Mouse (Mus musculus): ENCODE measurements around the gene Prkag2.

Prkag2 gene

DNA sequence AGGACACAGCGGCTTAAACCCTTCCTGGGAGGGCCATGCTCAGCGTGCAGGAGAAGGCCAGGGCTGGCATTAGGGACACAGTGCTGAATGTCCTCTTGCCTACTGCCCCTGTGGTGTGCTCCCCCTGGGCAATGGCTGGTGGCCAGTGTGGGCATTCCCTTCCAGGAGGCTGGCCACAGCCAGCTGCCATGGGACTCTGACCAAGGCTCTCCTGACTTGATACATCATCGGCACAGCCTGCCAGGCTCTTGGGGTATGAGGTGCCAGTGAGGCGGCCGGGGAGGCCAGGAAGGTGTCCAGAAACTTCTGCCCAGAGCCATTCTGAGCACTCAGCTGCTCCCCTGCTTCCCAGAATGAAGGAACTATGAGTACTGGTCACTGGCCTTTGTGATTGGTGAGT is 139.7 kb downstream of the Prkag2 start:
- DNase-seq: peak; percentile 74

GRCm38 (mm10) chr5:24959758-24960157 is 140.7 kb downstream of the Prkag2 start:
- DNase-seq: no peak

DNA sequence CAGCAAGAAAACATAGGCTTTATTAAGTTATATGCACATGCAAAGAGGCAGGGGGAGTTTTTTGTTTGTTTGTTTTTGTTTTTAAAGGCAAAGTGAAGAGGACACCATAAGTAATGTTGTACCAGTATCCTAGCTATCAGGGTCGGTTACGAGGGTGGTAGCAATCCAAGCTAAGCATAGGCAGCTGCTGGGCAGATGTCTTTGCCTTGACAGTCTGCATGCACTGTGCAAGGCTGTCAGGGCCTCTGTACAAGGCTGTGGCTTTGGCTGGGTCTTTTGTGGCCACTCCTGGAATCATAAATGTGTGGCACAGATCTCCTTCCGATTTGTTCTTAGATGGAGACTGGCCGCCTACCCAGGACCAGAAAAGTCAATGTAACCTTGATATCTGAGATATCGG is 141.8 kb downstream of the Prkag2 start:
- DNase-seq: no peak

DNA sequence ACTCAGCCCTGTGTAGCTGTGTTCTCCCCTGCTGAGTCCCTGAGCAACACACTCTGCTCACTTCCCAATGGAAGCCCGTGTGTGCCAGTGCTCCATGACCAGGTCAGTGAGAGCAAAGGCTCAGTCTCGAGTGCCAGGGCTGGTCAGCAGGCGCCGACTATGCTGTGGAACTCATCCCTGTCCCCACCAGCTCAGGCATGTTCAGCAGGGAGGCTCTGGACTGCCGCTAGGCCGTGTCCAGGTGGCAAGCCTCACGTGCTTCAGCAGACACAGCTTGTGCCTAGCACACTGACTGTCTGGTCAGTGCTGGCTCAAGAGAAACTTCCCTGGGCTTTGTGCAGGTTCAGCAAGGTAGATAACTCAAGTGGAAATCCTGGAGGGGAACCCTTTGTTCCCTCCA is 143.6 kb downstream of the Prkag2 start:
- peak; percentile 45 for DNase-seq

DNA sequence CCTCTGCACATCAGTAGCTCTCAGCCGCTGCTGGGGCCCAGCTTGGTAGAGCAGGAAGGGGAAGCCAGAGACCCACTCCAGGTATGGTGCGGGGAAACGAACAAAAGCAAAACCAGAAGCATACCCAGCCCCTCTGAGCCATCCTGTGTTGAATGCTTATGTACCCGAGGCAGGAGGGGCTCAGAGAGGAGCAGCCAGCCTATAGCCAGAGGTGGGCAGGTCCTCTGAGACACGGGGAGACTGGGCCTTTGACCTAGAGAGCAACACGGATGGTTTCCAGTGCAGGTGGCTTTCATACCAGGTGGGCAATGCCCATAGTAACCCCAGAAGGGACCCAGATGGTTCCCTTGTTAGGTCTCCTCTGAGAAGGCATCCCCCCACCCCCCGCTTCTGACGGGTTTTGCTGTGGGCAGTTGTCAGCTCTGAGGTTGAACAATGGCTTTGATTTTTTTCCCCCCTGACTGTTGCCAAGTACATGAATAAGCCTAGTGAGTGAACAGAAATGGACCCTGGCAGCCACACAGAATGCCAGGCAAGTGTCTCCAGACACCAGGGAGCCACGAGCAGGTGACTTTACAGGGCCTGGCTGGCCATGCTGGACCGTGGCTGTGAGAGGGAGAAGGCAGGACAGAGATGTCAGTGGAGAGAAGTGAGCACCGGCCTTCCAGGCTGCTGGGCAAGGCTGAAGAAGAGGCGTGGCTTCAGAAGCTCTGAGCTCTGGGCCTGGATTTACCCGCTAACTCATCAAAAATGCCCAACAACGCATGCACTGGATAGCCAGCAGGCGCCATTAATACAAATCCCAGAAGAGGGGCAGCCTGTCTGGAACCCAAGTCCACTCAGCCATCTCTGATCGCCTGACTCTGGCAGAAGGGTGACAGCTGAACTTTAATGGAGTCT is 147.3 kb downstream of the Prkag2 start:
- peak; percentile 67 for DNase-seq

GRCm38 (mm10) chr5:24952212-24952611 is 148.2 kb downstream of the Prkag2 start:
- no peak for DNase-seq

DNA sequence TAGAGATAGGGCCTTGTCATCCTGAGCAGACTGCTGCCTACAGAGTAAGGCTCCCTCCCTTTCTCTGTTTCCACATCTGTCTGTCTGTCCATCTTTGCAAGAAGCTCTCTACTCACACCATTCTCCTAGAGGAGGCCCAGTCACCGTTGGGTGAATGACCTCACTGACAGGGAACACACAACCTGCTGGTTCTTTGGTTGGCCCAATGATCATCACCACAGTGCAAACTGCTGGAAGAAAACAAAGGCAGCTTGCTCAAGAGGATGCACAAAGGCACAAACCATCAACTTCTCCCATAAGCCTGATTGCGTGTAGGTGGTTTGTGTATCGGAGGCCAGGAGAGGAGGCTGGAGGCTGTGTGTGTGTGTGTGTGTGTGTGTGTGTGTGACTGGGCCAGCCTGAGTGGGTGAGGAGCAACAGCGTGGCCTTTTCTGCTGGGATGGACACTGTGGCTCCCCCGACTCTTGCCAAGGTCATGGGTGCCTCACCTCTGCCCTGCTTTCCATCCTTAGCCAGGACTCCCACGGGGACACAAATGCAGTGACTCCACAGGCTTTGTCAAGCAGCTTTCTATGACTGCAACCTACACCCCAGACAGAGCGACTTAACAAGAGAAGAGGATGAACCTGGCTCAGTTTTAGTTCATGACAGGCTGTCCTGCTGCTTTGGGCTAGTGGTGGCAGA is 149.4 kb downstream of the Prkag2 start:
- DNase-seq: no peak

GRCm38 (mm10) chr5:24950039-24950438 is 150.4 kb downstream of the Prkag2 start:
- no peak for DNase-seq

GRCm38 (mm10) chr5:24938046-24938822 is 162.2 kb downstream of the Prkag2 start:
- peak; percentile 53 for DNase-seq

DNA sequence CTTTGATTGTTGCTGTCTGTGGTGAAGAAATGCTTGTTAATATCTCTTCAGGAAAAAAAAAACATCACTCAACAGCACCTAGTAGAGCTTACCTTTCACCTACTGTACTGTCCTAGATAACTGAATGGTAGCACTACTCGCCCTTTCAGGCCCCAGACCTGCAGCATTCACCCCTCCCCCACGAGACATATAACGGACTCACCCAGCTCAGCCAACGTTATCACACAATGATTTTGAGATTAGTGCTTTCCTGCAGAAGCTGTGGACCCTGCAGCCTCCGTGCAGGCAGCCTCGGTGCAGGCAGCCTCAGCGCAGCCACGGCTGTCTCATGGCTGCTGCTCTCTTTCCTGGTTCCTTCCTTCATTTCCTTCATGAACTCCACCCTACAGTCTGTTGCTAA is 164.0 kb downstream of the Prkag2 start:
- DNase-seq: no peak

DNA sequence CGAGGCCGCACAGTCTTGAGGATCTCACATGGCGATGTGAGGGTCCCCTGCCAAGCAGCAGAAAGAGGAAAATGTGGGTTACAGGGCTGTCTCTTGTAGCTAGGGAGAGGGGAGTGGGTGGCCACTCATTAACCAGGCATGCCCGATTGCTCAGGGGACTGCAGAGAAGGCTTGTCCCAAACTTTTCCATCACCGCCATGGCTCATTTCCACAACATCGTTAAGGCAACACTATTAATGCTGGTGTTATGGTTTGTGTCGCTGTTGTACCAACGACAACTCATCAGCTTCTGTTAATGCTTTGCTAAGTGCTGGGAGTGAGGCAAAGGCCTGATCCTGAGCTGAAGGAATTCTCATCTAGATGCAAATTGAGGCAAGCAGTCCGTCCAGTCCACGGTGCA is 165.0 kb downstream of the Prkag2 start:
- DNase-seq: no peak

DNA sequence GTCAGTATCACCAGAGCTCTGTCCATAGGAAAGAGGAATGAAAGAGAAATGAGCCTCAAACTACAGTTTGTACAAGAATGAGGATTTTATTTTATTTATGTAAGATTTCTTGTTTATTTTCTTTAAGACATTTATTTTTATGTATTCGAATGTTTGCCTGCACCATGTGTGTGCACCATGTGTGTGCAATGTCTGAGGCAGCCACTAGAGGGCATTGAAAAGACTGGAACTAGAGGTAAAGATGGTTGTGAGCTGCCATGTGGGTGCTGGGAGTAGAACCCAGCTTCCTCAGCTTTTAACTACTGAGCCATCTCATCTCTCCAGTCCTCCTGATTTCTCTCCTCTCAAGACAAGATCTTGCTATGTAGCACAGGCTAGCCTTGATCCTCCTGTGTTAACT is 166.7 kb downstream of the Prkag2 start:
- DNase-seq: no peak

- DNase-seq: no peak
Measured at GRCm38 (mm10) chr5:24931578-24932185, 168.8 kb downstream of the Prkag2 start.

- no peak for DNase-seq
Measured at GRCm38 (mm10) chr5:24930831-24931577, 169.4 kb downstream of the Prkag2 start.

DNA sequence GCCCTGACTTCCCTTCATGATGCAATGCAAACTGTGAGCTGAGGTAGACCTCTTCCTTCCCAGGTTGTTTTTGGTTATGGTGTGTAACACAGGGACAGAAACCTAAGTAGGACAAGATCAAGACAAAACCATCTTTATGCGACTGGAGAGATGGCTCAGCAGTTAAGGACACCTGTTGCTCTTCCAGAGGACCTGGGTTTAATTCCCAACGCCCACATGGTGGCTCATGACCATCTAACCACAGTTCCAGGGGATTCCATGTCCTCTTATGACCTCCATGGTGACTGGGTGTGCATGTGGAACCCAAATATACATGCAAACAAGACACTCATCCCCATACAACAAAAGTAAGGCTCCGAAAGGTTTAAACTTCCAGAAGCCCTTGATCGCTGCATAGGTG is 171.6 kb downstream of the Prkag2 start:
- no peak for DNase-seq

- DNase-seq: no peak
Measured at GRCm38 (mm10) chr5:24927706-24928105, 172.7 kb downstream of the Prkag2 start.

DNA sequence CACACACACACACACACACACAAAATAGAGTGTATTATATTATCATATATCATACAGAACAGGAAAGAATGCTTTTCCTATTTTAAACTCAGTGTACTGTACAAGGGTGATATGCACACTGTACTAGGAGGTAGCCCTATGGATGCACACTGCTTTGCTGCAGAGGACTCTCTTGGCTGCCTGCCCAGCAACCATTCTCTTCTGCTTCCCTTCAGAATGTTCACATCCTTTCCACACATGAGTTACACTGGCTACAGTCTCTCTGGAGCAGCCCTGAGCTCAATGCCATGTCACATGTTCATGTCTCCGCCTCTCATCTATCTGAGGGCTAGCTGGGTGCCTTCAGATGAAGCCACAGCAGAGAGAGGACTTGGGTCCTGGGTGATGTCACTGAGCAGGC is 181.3 kb downstream of the Prkag2 start:
- no peak for DNase-seq

- DNase-seq: peak; percentile 68
Measured at GRCm38 (mm10) chr5:24916511-24916910, 183.9 kb downstream of the Prkag2 start.

- DNase-seq: no peak
Measured at GRCm38 (mm10) chr5:24915119-24915518, 185.3 kb downstream of the Prkag2 start.

GRCm38 (mm10) chr5:24913656-24914055 is 186.8 kb downstream of the Prkag2 start:
- DNase-seq: no peak

DNA sequence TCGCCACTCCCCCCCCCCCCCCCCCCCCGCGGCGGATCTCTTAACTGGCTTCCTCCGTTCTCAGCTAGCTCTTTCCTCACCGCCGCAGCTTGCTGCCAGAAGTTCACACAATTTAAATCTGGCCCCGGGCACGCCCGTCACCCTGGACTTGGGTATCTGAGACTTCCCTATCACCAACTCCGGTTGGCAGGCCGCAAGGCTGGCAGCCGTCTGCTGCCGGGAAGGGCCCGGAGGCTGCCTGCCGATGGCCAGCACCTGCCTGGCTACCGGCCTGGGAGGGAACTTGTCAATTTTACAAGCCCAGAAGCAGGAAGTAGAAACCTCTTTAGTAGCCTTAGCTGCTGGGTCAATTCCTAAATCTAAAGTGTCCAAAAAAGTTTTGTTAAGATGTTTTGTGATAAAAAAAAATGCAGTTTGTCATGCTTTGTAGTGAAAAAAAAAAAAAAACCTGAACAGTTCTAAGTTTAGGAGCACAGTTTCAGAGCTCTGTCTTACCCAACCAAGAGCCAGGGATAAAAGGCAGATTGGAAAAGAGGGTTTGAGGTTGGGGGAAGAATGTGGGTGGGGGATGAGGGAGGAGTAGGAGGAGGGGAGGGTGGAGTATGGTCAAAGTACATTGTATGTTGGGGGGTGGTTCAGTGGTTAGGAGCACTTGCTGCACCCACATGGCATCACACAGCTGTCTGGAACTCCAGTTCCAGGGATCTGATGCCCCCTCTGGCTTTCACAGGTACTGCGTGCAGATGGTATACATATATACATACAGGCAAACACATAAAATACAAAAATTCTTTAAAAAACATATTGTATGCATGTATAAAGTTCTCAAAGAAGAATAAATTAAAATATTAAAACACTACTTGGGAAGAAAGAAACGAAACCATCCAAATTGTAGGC is 191.4 kb downstream of the Prkag2 start:
- peak; percentile 87 for DNase-seq
